Mouse (Mus musculus) splenic B cell, adult 2 months (primary cell): ENCODE measurements around the gene Ubr2.

Source experiments
- DNase-seq: peaks from one replicate; pipeline ENCODE4 v3.0.0-alpha.2; 2011; ENCODE audit warnings: low read depth, low spot score
- H3K27me3 ChIP-seq: 2 replicates; pipeline ENCODE4 v1.6.1; 2012; ENCODE audit warnings: mild to moderate bottlenecking, low read length, moderate library complexity, mixed read lengths; ENCODE audit not compliant: control insufficient read depth, poor library complexity, insufficient read depth, severe bottlenecking
- H3K36me3 ChIP-seq: 2 replicates; pipeline ENCODE4 v1.6.1; 2012; ENCODE audit warnings: mild to moderate bottlenecking, low read length, moderate library complexity, mixed read lengths; ENCODE audit not compliant: control insufficient read depth, poor library complexity, insufficient read depth, severe bottlenecking

Gene Ubr2

GRCm38 (mm10) chr17:47009898-47010721 is at the start of gene Ubr2:
Ubr2 (minus strand) TSS chr17:47010556.
- no peaks in the 10 kb centered on the region for H3K36me3 ChIP-seq
- no peaks in the 10 kb centered on the region for H3K27me3 ChIP-seq
- DNase-seq, result peak; percentile 93

- H3K27me3 ChIP-seq, result no peaks in the 10 kb centered on the region
- H3K36me3 ChIP-seq, result no peaks in the 10 kb centered on the region
- no peak for DNase-seq
Measured at GRCm38 (mm10) chr17:47059836-47060360, 49.5 kb upstream of the Ubr2 start.

GRCm38 (mm10) chr17:47057966-47058365 is 47.6 kb upstream of the Ubr2 start:
- Histone ChIP-seq H3K36me3 (no peaks in the 10 kb centered on the region), H3K27me3 (no peaks in the 10 kb centered on the region)
- no peak for DNase-seq

GRCm38 (mm10) chr17:47056476-47056875 is 46.1 kb upstream of the Ubr2 start:
- Histone ChIP-seq H3K27me3 (no peaks in the 10 kb centered on the region), H3K36me3 (no peaks in the 10 kb centered on the region)
- no peak for DNase-seq

GRCm38 (mm10) chr17:47055121-47055520 is 44.8 kb upstream of the Ubr2 start:
- H3K36me3 ChIP-seq, result no peaks in the 10 kb centered on the region
- H3K27me3 ChIP-seq, result no peaks in the 10 kb centered on the region
- DNase-seq, result no peak

GRCm38 (mm10) chr17:47054613-47055012 is 44.3 kb upstream of the Ubr2 start:
- Histone ChIP-seq H3K27me3 (no peaks in the 10 kb centered on the region), H3K36me3 (no peaks in the 10 kb centered on the region)
- DNase-seq, result peak; percentile 54

GRCm38 (mm10) chr17:47050678-47051077 is 40.3 kb upstream of the Ubr2 start:
- H3K36me3 ChIP-seq, result no peaks in the 10 kb centered on the region
- no peaks in the 10 kb centered on the region for H3K27me3 ChIP-seq
- no peak for DNase-seq

- Histone ChIP-seq H3K36me3 (no peaks in the 10 kb centered on the region), H3K27me3 (no peaks in the 10 kb centered on the region)
- DNase-seq, result no peak
Measured at GRCm38 (mm10) chr17:47042866-47043265, 32.5 kb upstream of the Ubr2 start.

- Histone ChIP-seq H3K36me3 (no peaks in the 10 kb centered on the region), H3K27me3 (no peaks in the 10 kb centered on the region)
- DNase-seq, result peak; percentile 64
Measured at GRCm38 (mm10) chr17:47038844-47039803, 28.8 kb upstream of the Ubr2 start.

GRCm38 (mm10) chr17:47034536-47034935 is 24.2 kb upstream of the Ubr2 start:
- no peak for DNase-seq
- no peaks in the 10 kb centered on the region for H3K36me3 ChIP-seq
- no peaks in the 10 kb centered on the region for H3K27me3 ChIP-seq

- H3K27me3 ChIP-seq, result no peaks in the 10 kb centered on the region
- H3K36me3 ChIP-seq, result no peaks in the 10 kb centered on the region
- peak; percentile 69 for DNase-seq
Measured at GRCm38 (mm10) chr17:47033643-47034042, 23.3 kb upstream of the Ubr2 start.

GRCm38 (mm10) chr17:47024805-47025204 is 14.4 kb upstream of the Ubr2 start:
- no peak for DNase-seq
- H3K36me3 ChIP-seq, result no peaks in the 10 kb centered on the region

GRCm38 (mm10) chr17:47023369-47023768 is 13.0 kb upstream of the Ubr2 start:
- DNase-seq, result no peak
- H3K36me3 ChIP-seq, result no peaks in the 10 kb centered on the region
- H3K27me3 ChIP-seq, result no peaks in the 10 kb centered on the region

More at GRCm38 (mm10) chr17:47024805-47025204, 14.4 kb upstream of the Ubr2 start:
- no peaks in the 10 kb centered on the region for H3K27me3 ChIP-seq

GRCm38 (mm10) chr17:47012896-47013295 is 2.5 kb upstream of the Ubr2 start:
- no peaks in the 10 kb centered on the region for H3K27me3 ChIP-seq
- DNase-seq, result no peak
- H3K36me3 ChIP-seq, result no peaks in the 10 kb centered on the region

- Histone ChIP-seq H3K36me3 (no peaks in the 10 kb centered on the region), H3K27me3 (no peaks in the 10 kb centered on the region)
- DNase-seq, result no peak
Measured at GRCm38 (mm10) chr17:47011661-47012043, 1.3 kb upstream of the Ubr2 start.
